Mouse (Mus musculus) brown adipose tissue, adult 24 weeks (tissue): ENCODE measurements around the gene Necab3. TPM values are rescaled to one million over a fixed set of nuclear protein-coding genes. Genes with fewer than 3 reads are reported as not detected.

Source experiments
- H3K27ac ChIP-seq: fragments of 200-500 bp; replicated peaks from 2 replicates; pipeline ENCODE4 v1.5.1; 2012; ENCODE audit warnings: low read depth, mild to moderate bottlenecking, low read length
- H3K4me1 ChIP-seq: fragments of 200-500 bp; 2 replicates; pipeline ENCODE4 v1.6.1; 2012; ENCODE audit warnings: low read length, mixed read lengths; ENCODE audit not compliant: control insufficient read depth, insufficient read depth, insufficient read length
- H3K4me3 ChIP-seq: fragments of 200-500 bp; 2 replicates; pipeline ENCODE4 v1.5.1; 2012; ENCODE audit warnings: low read depth, mild to moderate bottlenecking, low read length, moderate library complexity; ENCODE audit not compliant: insufficient read depth
- polyA plus RNA-seq: library from polyadenylated mRNA; stranded (reverse); fragments of >200 nt; gene quantifications from 2 replicates; pipeline ENCODE4 v1.2.4, GENCODE M21; 2012; ENCODE audit not compliant: missing spikeins, insufficient read depth, insufficient read length

Necab3 gene
- polyA plus RNA-seq, 1 experiment = not detected

GRCm38 (mm10) chr2:154499717-154500247 is 58.9 kb downstream of the Necab3 start:
- H3K4me3 ChIP-seq = no peak overlapping the region
- no peaks in the 10 kb centered on the region; the same call in 1 of the 2 replicates for H3K4me1 ChIP-seq
- H3K27ac ChIP-seq = no peak overlapping the region

- H3K27ac ChIP-seq = no peak overlapping the region
- H3K4me1 ChIP-seq = no peaks in the 10 kb centered on the region; the same call in 1 of the 2 replicates
- H3K4me3 ChIP-seq = no peak overlapping the region
These were observed 60.1 kb downstream of the Necab3 start for GRCm38 (mm10) chr2:154498571-154498970.

- no peak overlapping the region for H3K27ac ChIP-seq
These were observed 63.7 kb downstream of the Necab3 start for GRCm38 (mm10) chr2:154495021-154495420.

More at GRCm38 (mm10) chr2:154495021-154495420, 63.7 kb downstream of the Necab3 start:
- no peaks in the 10 kb centered on the region; the same call in 1 of the 2 replicates for H3K4me1 ChIP-seq
- no peak overlapping the region for H3K4me3 ChIP-seq

Other genes starting within 250 kb of the Necab3 start
- 7.1 and 12.7 TPM in 2 replicates for gene Cdk5rap1, start 185.9 kb downstream of the Necab3 start, polyA plus RNA-seq
- 17.1 and 29.6 TPM in 2 replicates for gene Snta1, start 150.8 kb downstream of the Necab3 start, polyA plus RNA-seq
- 6.9 and 7.9 TPM in 2 replicates for gene Cbfa2t2, start 122.4 kb downstream of the Necab3 start, polyA plus RNA-seq
- not detected in 2 replicates for gene 1700003F12Rik, start 11.8 kb downstream of the Necab3 start, polyA plus RNA-seq
- not detected in 2 replicates for gene Actl10, start 7.1 kb downstream of the Necab3 start, polyA plus RNA-seq
- gene E2f1, start 11.0 kb upstream of the Necab3 start, polyA plus RNA-seq = 0.63 and 1.3 TPM in 2 replicates
- gene Pxmp4, start 44.8 kb upstream of the Necab3 start, polyA plus RNA-seq = 44.4 and 59.3 TPM in 2 replicates
- gene Zfp341, start 54.4 kb upstream of the Necab3 start, polyA plus RNA-seq = 0.71 and 0.88 TPM in 2 replicates
- not detected in 2 replicates for gene 4930519P11Rik, start 54.5 kb upstream of the Necab3 start, polyA plus RNA-seq
- gene Chmp4b, start 92.8 kb upstream of the Necab3 start, polyA plus RNA-seq = 108 TPM in 2 replicates
- not detected in 2 replicates for gene Gm14214, start 211.1 kb upstream of the Necab3 start, polyA plus RNA-seq
- gene Raly, start 232.2 kb upstream of the Necab3 start, polyA plus RNA-seq = 51.8 and 60.5 TPM in 2 replicates
- gene a, start 232.5 kb upstream of the Necab3 start, polyA plus RNA-seq = not detected in 2 replicates